Mouse (Mus musculus): ENCODE data around the gene Sucnr1. TPM values are rescaled to one million over a fixed set of nuclear protein-coding genes. Genes with fewer than 3 reads are reported as not detected.

Sucnr1 gene
- polyA plus RNA-seq (2014; fragmentation: Nextera tagmentation; extraction: Ambion mirVana): not detected in 2 replicates

DNA sequence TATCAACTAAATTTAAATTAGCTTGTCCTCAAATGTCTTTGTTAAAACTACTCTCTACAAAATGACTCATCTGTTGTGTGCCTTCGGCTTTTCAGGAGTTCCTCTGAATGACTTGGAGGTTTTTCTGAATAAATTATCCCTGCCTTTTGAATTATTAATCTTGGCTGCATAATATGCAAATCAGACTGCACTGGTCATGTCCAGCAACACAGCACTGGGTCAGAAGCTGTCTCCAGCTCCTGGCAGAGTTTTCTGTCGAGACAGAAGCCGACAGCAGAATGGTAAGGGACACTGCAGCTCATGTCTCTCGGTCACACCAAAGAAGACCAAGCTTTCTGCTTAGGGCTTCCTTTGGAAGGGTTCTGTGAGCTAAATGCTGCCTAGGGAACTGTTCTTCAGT, at the start of gene Sucnr1:
TSS of gene Sucnr1 (plus strand) at position 222 of the 400 bp plus-strand sequence.
- Histone ChIP-seq H3K36me3 (ENCODE audit: control insufficient read depth, insufficient read depth, low read length) (no peaks in the 10 kb centered on the region), H3K27me3 (ENCODE audit: control insufficient read depth, insufficient read depth, low read length) (no peaks in the 10 kb centered on the region), H3K4me2 (ENCODE audit: low read depth, low read length) (no peak within 1 kb of the TSS), H3K9ac (replicated peaks; ENCODE audit: low read depth, low read length) (no peak within 1 kb of the TSS), H3K27ac (ENCODE audit: low read depth, low read length) (no peak within 1 kb of the TSS), H3K4me3 (ENCODE audit: low read depth, low read length) (no peak within 1 kb of the TSS), H3K4me1 (ENCODE audit: control insufficient read depth, insufficient read depth, low read length) (no peaks in the 10 kb centered on the region), H3K9me3 (ENCODE audit: control insufficient read depth, low read length) (no peaks in the 10 kb centered on the region)
- 54% methylated on average over 4 of the region's 4 CpGs for WGBS
- ATAC-seq (ENCODE audit: low read depth): no peak

DNA sequence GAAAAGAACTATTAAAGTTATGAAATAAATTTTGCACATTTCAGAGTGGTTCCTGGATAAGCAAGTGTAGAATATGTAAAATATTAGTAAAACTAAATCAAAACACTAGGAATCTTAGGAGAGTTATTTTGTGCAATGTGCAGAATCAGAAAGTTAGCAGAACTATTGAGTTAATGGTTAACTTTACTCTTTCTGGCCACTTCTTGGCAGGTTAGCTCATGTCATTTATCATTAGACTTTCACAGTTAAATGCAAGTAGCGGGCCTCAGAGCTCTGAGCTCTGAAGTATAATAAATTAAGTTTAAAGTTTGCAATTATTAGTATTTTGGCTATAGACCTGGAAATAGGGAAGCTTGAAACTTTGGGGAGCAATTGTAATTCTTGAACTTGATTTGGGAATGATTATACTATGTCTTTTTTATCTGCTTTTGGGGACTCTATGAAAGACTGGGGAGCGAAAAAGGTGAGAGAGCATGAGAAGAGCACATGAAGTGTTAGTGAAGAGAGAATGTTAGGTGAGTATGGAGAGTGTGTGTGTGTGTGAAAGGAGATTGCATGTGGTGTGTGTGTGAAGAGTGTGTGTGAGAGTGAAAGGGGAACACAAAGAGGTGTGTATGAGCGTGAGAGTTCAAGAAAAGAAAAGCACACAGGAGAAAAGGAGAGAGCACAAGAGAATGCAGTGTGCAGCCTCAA, 35.3 kb upstream of the Sucnr1 start:
- H3K27me3 ChIP-seq (ENCODE audit: control insufficient read depth, insufficient read depth, low read length): no peaks in the 10 kb centered on the region
- no peak overlapping the region for H3K4me2 ChIP-seq (ENCODE audit: low read depth, low read length)
- no peak for ATAC-seq (ENCODE audit: low read depth)
- no peak overlapping the region for H3K9ac ChIP-seq (replicated peaks; ENCODE audit: low read depth, low read length)
- 78% methylated on average over 3 of the region's 3 CpGs for WGBS
- H3K4me1 ChIP-seq (ENCODE audit: control insufficient read depth, insufficient read depth, low read length): no peaks in the 10 kb centered on the region
- H3K36me3 ChIP-seq (ENCODE audit: control insufficient read depth, insufficient read depth, low read length): no peaks in the 10 kb centered on the region
- no peak overlapping the region for H3K4me3 ChIP-seq (ENCODE audit: low read depth, low read length)
- no peaks in the 10 kb centered on the region for H3K9me3 ChIP-seq (ENCODE audit: control insufficient read depth, low read length)
- no peak overlapping the region for H3K27ac ChIP-seq (ENCODE audit: low read depth, low read length)

DNA sequence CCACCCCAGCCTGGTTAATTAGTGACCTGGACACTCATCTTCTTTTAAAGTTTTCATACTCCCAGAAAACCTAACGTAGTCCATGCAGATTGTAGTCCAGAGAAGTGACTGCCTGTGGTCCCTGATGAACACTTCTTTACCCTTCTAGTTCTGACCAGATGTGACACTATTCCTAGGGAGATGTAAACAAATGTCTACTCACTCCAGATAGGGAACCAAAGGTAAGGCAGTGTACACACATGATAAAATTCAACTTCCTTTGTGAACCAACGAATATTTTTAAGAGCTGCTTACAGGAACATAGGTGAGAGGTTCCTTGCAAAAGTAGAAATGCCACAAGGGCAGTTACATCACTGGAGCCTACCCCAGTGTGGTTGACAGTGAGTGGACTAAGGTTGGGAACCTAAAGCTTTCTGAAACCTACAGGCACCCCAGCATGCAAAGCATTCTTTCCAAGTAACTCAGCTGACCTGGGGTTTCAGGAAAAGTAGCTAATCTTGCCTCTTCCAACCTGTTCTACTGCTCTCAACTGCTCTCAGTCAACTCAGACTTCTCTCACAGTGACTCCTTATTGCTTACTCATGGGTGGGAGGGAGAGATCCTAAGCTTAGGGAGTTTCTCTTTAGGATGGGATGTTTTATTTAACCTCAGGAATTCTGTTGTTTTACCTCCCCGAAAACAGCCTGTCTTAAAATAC, 28.3 kb upstream of the Sucnr1 start:
- Histone ChIP-seq H3K27ac (ENCODE audit: low read depth, low read length) (no peak overlapping the region), H3K9ac (replicated peaks; ENCODE audit: low read depth, low read length) (no peak overlapping the region), H3K36me3 (ENCODE audit: control insufficient read depth, insufficient read depth, low read length) (no peaks in the 10 kb centered on the region), H3K9me3 (ENCODE audit: control insufficient read depth, low read length) (no peaks in the 10 kb centered on the region), H3K27me3 (ENCODE audit: control insufficient read depth, insufficient read depth, low read length) (no peaks in the 10 kb centered on the region), H3K4me3 (ENCODE audit: low read depth, low read length) (no peak overlapping the region), H3K4me2 (ENCODE audit: low read depth, low read length) (no peak overlapping the region), H3K4me1 (ENCODE audit: control insufficient read depth, insufficient read depth, low read length) (no peaks in the 10 kb centered on the region)
- no peak for ATAC-seq (ENCODE audit: low read depth)
- 85% methylated on average over 3 of the region's 3 CpGs for WGBS

DNA sequence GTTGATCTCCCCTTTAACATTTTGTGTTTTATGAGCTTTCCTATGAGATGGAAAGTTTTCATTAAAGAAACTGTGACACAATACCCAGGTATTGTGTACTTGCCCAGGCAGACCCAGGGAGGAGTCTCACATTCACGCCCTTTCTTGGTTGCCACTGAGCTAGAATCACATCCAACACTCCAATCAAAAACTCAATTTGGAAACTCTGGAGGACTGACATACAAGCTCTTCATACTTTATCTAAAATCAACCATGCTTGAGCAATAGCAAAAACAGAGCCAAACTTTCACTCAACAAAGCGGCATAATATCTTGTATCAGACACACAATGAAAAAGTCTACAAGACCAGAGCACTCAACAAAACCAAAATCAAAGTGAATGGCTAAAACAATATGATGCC, 27.7 kb upstream of the Sucnr1 start:
- Histone ChIP-seq H3K4me2 (ENCODE audit: low read depth, low read length) (no peak overlapping the region), H3K27ac (ENCODE audit: low read depth, low read length) (no peak overlapping the region), H3K4me3 (ENCODE audit: low read depth, low read length) (no peak overlapping the region), H3K9me3 (ENCODE audit: control insufficient read depth, low read length) (no peaks in the 10 kb centered on the region), H3K4me1 (ENCODE audit: control insufficient read depth, insufficient read depth, low read length) (no peaks in the 10 kb centered on the region), H3K9ac (replicated peaks; ENCODE audit: low read depth, low read length) (no peak overlapping the region), H3K36me3 (ENCODE audit: control insufficient read depth, insufficient read depth, low read length) (no peaks in the 10 kb centered on the region), H3K27me3 (ENCODE audit: control insufficient read depth, insufficient read depth, low read length) (no peaks in the 10 kb centered on the region)
- no peak for ATAC-seq (ENCODE audit: low read depth)
- 94% methylated on average over 2 of the region's 2 CpGs for WGBS

DNA sequence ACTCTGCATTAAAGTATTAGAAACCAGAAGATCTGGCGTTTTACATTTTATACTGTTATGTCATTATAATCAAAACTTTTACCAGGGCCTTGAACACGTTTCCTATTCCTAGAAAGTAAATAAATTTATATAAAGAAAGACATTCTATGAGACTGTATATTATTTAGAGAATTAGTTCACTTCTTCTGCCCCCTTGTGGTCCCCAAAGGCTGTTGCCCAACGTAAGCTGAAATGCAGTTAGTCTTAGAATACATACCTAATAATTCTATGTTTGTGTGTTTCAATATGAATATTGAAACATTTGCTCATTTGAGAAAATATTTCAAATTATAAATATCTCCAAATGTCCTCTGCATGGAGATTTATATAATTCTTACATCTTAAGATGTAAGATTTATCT, 25.2 kb upstream of the Sucnr1 start:
- Histone ChIP-seq H3K4me2 (ENCODE audit: low read depth, low read length) (no peak overlapping the region), H3K9ac (replicated peaks; ENCODE audit: low read depth, low read length) (no peak overlapping the region), H3K36me3 (ENCODE audit: control insufficient read depth, insufficient read depth, low read length) (no peaks in the 10 kb centered on the region), H3K27me3 (ENCODE audit: control insufficient read depth, insufficient read depth, low read length) (no peaks in the 10 kb centered on the region), H3K9me3 (ENCODE audit: control insufficient read depth, low read length) (no peaks in the 10 kb centered on the region), H3K27ac (ENCODE audit: low read depth, low read length) (no peak overlapping the region), H3K4me3 (ENCODE audit: low read depth, low read length) (no peak overlapping the region), H3K4me1 (ENCODE audit: control insufficient read depth, insufficient read depth, low read length) (no peaks in the 10 kb centered on the region)
- WGBS: 32% methylated on average over 3 of the region's 3 CpGs
- ATAC-seq (ENCODE audit: low read depth): no peak

DNA sequence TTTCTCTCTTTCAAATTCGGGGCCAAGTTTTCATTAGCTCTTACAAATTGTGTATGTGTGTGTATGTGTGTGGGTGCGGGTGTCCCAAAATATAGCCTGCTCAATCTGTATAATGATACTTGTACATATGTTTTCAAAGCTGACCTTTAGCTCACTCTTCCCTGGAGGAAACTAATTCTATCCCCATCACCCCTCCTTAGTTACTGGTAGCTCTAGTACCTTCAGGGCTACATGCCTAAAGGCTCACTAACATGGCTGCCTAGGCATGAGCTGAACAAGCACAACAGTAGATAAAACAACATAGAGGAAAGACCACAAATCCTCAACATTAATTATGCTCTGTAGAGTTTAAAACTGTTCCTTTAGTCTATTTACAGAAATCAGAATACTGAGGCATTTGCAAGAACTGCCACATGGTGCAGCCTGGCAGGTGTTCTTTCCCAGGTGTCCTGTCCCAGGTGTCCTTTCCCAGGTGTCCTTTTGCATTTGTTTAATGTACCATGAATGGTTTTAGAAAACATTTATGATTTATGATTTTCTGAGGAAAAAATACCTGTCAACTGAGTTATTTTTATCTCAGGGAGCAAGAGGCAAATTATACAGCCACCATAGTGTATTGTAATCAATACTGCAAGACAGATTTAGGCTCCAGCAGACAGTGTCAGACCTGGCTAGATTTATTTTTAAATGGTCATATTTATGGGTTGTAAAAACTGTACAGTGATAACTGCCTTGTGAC, 24.4 kb upstream of the Sucnr1 start:
- H3K27ac ChIP-seq (ENCODE audit: low read depth, low read length): no peak overlapping the region
- no peak overlapping the region for H3K4me2 ChIP-seq (ENCODE audit: low read depth, low read length)
- H3K36me3 ChIP-seq (ENCODE audit: control insufficient read depth, insufficient read depth, low read length): no peaks in the 10 kb centered on the region
- H3K4me3 ChIP-seq (ENCODE audit: low read depth, low read length): no peak overlapping the region
- H3K4me1 ChIP-seq (ENCODE audit: control insufficient read depth, insufficient read depth, low read length): no peaks in the 10 kb centered on the region
- H3K9me3 ChIP-seq (ENCODE audit: control insufficient read depth, low read length): no peaks in the 10 kb centered on the region
- 80% methylated on average over 2 of the region's 2 CpGs for WGBS
- H3K9ac ChIP-seq (replicated peaks; ENCODE audit: low read depth, low read length): no peak overlapping the region
- ATAC-seq (ENCODE audit: low read depth): no peak
- H3K27me3 ChIP-seq (ENCODE audit: control insufficient read depth, insufficient read depth, low read length): no peaks in the 10 kb centered on the region

DNA sequence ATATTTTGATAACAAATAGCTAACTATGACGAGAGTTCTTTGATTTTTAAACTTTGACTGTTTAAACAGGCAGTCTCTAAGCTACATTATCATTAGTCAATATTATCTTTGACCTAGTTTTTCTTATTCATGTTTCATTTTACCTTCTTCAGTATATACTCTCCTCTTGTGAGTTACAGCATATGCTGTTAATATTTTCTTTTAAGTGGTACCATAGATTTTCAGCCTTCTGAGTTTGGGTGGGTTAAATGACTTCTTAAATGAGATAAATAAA, 23.9 kb upstream of the Sucnr1 start:
- WGBS: 75% methylated on average over 1 of the region's 1 CpGs
- Histone ChIP-seq H3K27me3 (ENCODE audit: control insufficient read depth, insufficient read depth, low read length) (no peaks in the 10 kb centered on the region), H3K36me3 (ENCODE audit: control insufficient read depth, insufficient read depth, low read length) (no peaks in the 10 kb centered on the region), H3K4me2 (ENCODE audit: low read depth, low read length) (no peak overlapping the region), H3K4me1 (ENCODE audit: control insufficient read depth, insufficient read depth, low read length) (no peaks in the 10 kb centered on the region), H3K27ac (ENCODE audit: low read depth, low read length) (no peak overlapping the region), H3K9ac (replicated peaks; ENCODE audit: low read depth, low read length) (no peak overlapping the region), H3K9me3 (ENCODE audit: control insufficient read depth, low read length) (no peaks in the 10 kb centered on the region), H3K4me3 (ENCODE audit: low read depth, low read length) (no peak overlapping the region)
- ATAC-seq (ENCODE audit: low read depth): no peak

DNA sequence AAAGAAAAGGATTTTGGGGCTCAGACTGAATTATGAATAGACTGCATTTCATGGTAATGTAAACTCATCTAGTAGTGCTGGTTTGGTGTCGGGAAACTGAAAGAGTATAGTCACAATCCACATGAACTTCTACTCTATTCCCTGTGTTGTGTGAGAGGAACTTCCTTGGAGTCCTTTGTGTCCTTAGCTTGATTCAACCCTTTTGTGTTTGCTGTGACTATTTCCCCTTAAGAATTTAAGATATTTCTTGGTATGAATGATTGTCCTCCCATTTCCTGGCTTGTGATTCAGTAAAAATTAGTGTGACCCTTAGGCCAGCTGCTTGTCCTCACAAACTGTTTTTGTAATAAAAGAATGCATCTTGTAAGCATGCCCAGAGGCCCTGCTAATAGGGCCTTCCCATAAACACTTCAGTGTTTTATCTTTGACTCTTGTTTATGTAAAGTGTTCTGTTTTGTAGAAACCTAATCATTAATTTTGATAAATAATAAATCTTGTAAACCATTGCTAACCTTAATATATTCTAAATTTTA, 2.7 kb upstream of the Sucnr1 start:
- no peak overlapping the region for H3K4me3 ChIP-seq (ENCODE audit: low read depth, low read length)
- no peaks in the 10 kb centered on the region for H3K4me1 ChIP-seq (ENCODE audit: control insufficient read depth, insufficient read depth, low read length)
- no peaks in the 10 kb centered on the region for H3K9me3 ChIP-seq (ENCODE audit: control insufficient read depth, low read length)
- 75% methylated on average over 1 of the region's 1 CpGs for WGBS
- no peaks in the 10 kb centered on the region for H3K27me3 ChIP-seq (ENCODE audit: control insufficient read depth, insufficient read depth, low read length)
- no peak overlapping the region for H3K4me2 ChIP-seq (ENCODE audit: low read depth, low read length)
- H3K9ac ChIP-seq (replicated peaks; ENCODE audit: low read depth, low read length): no peak overlapping the region
- H3K36me3 ChIP-seq (ENCODE audit: control insufficient read depth, insufficient read depth, low read length): no peaks in the 10 kb centered on the region
- H3K27ac ChIP-seq (ENCODE audit: low read depth, low read length): no peak overlapping the region
- no peak for ATAC-seq (ENCODE audit: low read depth)

DNA sequence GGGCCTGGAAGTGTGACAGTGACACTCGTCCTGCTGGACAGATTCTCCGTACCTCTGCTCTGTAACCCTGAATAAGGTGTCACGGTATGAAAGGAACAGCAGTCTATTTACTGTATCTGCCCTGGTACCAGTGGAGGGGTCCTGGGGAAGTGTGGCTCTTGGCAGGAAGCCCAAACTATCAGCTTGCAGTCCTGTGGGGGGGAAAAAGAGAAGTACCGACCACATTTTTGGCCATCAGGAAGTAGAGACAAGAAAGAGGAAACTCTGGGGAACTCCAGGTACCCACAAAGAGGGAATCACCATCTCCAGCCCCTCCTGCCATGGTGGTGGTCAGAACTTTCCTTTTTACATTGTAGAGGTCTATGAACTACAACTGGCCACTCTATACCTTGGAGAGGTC, 1.1 kb upstream of the Sucnr1 start:
- no peak overlapping the region for H3K9ac ChIP-seq (replicated peaks; ENCODE audit: low read depth, low read length)
- WGBS: 60% methylated on average over 4 of the region's 4 CpGs
- no peak overlapping the region for H3K27ac ChIP-seq (ENCODE audit: low read depth, low read length)
- no peak overlapping the region for H3K4me2 ChIP-seq (ENCODE audit: low read depth, low read length)
- no peaks in the 10 kb centered on the region for H3K9me3 ChIP-seq (ENCODE audit: control insufficient read depth, low read length)
- no peak for ATAC-seq (ENCODE audit: low read depth)
- H3K4me1 ChIP-seq (ENCODE audit: control insufficient read depth, insufficient read depth, low read length): no peaks in the 10 kb centered on the region
- H3K27me3 ChIP-seq (ENCODE audit: control insufficient read depth, insufficient read depth, low read length): no peaks in the 10 kb centered on the region
- no peak overlapping the region for H3K4me3 ChIP-seq (ENCODE audit: low read depth, low read length)
- no peaks in the 10 kb centered on the region for H3K36me3 ChIP-seq (ENCODE audit: control insufficient read depth, insufficient read depth, low read length)
